Mouse (Mus musculus): Measurements from ENCODE around the gene Mmgt2.

The Mmgt2 gene

DNA sequence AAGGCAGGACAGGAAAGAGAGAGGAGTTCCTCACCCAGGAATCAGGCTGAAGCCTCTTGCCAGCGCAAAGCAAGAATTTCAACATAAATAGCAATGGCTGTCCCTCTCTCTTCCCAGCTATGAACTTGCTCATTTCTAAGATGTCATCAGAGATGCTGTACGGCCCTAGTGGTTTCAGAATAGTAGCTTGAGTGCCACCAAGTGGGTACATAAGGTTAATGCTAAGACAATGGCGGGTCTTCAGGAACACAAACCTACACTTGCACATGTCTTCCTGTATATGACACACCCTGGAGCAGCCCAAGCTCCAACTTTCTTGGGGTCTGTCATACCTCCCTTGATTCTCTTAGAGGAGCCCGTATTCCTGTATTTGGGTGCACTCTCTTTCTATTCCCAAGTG, 51.3 kb downstream of the Mmgt2 start:
- in situ Hi-C loops (cut with MseI, MboI) = no loop called here

- in situ Hi-C loops (cut with MseI, MboI) = no loop called here
These were observed 52.8 kb downstream of the Mmgt2 start for GRCm38 (mm10) chr11:62701218-62701617.

DNA sequence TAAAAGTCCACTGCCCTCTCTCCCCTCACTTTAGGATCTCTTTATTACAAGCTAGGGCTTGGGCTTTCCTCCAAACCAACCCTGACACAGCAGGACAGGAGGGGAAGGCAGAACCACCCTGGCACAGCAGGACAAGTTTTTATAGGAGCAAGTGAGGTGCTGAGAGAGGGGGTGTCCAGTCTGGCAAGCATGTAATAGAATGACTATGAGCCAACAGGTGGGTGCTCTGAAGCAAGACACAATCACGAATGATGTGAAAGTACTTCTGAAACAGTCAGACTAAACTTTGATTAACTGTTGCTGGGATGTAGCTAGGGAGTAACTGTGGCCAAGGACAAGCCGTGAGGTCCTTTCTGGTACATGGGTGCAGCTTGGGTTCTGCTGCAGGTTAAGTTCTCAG, 57.7 kb downstream of the Mmgt2 start:
- in situ Hi-C loops (cut with MseI, MboI) = no loop called here

- in situ Hi-C loops (cut with MseI, MboI) = no loop called here
These were observed 59.8 kb downstream of the Mmgt2 start for GRCm38 (mm10) chr11:62708252-62708651.

- in situ Hi-C loops (cut with MseI, MboI) = no loop called here
These were observed 62.2 kb downstream of the Mmgt2 start for GRCm38 (mm10) chr11:62710657-62711056.

Measured in mouse trophoblast stem cell (cell line).